Mouse (Mus musculus) cerebellum, adult 9-10 months (tissue): ENCODE data around the gene Man2a1.
"Not testable (repeated sequence)": the region's sequence is repeated elsewhere in the genome, so short reads cannot be mapped to it uniquely, and the experiment has no call there.

Source experiments
- DNase-seq: peaks from one replicate; pipeline ENCODE4 v3.0.0; 2022

The Man2a1 gene

DNA sequence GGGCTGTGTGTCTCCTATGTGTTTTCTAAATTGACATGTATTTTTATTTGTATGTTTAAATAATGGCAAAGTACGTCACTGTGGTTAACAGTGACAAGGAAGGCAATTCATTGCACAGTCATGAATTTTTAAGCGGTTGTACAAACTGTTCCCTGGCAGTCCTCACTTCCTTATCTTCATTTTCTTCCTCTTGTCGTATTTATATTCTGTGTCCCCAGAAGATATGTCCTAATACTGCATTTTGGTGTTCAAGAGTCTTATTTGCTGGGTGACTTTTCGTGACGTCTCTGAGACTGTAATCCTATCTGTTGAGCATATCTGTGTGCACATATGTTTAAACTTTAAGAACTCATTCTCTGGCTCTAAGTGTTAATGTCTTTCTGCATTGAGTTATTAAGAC, 120.6 kb downstream of the Man2a1 start:
- DNase-seq: no peak

GRCm38 (mm10) chr17:64723162-64723561, 122.6 kb downstream of the Man2a1 start:
- no peak for DNase-seq

DNA sequence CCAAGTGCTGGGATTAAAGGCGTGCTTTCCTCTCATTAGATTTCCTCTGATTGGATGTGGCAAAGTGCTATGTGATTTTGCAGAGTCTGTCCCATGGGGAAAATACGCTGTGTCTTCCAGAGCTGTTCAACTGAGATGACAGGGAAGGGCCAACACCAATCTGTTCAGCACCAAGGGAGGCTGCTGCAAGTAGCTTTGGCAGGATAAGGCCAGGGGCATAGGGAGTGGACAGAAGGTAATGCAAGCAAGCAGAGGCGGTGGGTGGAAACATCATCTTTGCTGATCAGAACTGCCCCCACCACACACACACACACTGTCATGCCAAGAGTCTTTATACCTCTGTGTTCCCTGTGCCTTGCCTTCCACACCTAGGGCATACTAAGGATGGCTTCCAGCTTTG, 124.7 kb downstream of the Man2a1 start:
- no peak for DNase-seq

- no peak for DNase-seq
These were observed 125.5 kb downstream of the Man2a1 start for GRCm38 (mm10) chr17:64726032-64726431.

- no peak for DNase-seq
These were observed 135.0 kb downstream of the Man2a1 start for GRCm38 (mm10) chr17:64735492-64735891.

GRCm38 (mm10) chr17:64737918-64738317, 137.4 kb downstream of the Man2a1 start:
- no peak for DNase-seq

DNA sequence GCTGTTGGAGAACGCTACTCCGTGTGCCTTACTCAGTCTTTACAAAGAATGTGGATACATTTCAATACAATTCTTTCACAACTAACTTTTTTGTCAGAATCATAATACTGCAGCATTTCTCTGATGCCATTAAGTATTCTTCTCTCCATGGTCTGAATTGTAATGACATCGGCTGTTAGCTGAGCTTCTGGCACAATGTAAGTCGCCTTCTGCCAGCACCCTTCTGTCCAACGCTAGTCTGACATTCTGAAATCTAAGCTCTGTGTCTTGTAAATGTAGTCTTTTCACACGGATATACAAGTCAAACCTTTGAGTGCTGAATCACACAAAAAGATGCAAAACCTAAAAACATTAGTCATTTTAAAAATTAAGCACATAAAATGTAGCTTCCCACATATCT, 138.6 kb downstream of the Man2a1 start:
- peak; percentile 73 for DNase-seq

DNA sequence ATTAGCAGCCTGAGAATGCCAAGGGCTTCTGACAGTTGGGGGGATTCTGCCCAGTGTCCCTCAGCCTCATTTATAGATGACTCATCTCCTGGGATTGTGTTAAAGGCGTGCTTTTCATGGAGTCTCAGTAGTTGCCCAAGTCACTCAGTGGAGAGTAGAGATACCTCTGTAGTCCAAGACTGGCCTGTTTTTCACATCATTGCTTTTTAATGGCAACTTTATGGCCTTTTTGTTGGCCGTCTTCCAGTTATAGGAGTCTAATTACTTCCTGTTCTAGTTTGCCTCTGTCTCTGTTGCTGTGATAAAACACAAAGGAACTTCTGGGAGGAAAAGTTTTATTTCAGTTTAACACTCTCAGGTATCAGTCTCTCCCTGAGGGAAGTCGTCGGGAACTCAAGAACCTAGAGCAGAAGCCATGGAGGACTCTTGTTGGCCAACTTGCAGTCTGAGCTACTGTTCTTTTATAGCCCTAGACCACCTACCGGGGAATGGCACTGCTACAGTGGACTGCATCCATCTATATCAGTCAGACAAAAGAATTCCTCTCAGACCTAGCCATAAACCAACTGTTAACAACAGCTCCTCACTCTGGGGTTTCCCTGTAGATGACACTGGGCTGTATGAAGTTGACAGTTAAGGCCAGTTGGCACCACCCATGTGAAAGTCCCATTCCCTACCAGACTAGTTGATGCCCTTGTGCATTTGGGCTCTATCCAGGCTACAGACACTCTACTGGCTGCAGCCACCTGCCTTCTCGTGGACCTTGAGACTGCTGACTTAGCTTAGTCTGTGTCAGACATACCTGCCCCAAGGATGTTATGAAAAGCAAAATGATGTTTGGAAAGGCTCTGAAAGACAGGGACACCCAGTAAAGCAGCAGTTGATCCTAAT, 142.4 kb downstream of the Man2a1 start:
- no peak for DNase-seq

DNA sequence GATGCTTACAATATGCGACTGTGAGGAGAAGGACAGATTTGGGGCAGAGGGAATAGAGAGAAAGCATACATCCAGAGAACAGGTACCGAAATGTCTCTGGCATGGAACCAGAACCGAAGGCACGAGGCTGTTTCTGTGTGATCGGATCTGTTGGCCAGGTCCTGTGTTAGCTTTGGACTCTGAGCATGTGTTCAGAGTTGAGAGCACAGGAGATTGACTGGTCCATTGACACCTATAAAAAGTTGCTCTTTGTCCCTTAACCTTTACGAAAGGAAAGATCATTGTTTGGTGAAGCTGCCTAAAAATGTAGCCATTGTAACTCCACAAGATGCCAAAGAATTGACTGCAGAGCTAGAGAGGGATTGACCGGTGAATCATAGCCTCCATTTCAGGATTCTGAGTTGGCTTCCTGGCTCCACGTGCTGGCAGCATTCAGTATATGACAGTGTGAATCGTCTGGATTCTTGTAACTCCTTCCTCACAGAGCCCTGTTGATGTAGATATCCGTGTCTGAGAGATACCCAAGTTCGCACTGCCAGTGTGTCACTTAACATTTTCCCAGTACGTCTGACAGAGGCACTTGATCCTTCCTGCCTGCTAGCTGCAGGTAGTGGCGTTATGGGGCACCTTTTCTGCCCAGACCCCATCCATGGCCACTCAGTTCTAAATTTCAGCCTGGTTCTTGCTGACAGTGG, 143.2 kb downstream of the Man2a1 start:
- DNase-seq: no peak

- no peak for DNase-seq
These were observed 146.2 kb downstream of the Man2a1 start for GRCm38 (mm10) chr17:64746637-64747225.

DNA sequence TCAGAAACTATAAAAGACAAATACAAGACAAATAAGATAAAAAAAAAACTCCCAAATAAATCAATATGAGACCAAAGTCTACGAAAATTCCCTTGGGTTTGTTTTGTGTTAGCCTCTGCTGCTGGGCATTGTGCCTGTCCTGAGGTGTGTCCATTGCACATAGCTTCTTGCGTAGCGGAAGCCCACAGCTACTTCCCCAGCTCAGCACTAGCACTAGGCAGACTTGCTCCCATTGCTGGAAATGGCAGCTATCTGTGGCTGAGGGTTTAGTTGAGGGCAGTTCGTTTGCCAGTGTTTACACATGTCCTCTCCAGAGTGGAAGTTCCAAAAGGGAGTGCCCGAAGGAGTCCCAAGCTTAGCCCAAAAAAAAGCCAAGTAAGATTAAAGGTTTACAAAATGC, 146.9 kb downstream of the Man2a1 start:
- DNase-seq: no peak

DNA sequence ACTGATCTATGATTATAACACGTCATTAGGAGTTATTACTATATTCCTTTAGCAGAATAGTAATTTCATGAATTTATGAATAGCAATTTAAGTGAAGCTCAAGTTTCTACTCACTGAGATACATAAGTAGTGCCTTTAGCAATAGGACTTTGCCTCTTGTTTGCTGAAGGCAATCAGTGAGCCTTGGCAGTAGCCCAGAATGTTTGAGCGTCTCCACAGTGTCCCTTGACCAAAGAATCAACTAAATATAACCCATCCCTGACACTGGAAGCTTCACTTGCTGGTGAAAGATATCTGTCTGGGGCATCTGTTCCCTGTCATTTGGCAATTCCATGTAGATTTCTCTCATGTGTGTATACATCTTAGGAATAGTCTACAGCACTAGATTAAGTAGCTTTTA, 147.6 kb downstream of the Man2a1 start:
- DNase-seq: no peak

DNA sequence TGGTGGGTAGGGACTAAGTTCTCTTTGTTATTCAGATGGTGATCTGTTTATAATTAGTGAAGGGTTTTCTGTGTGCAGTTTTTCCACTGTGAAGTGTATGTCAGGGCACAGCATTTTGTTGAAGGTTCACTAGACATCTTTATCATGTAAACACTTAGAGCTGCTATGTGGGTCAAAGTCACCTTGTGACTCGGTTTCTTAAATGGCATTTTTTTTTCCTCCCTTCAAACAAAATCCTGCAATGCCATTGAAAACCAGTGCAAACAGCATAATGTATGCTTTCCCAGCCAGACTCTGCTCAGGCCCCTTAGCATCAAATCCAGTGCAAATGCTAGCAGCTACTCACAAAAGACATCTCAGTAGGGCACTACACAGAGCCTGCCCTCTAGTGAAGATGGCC, 148.6 kb downstream of the Man2a1 start:
- no peak for DNase-seq

DNA sequence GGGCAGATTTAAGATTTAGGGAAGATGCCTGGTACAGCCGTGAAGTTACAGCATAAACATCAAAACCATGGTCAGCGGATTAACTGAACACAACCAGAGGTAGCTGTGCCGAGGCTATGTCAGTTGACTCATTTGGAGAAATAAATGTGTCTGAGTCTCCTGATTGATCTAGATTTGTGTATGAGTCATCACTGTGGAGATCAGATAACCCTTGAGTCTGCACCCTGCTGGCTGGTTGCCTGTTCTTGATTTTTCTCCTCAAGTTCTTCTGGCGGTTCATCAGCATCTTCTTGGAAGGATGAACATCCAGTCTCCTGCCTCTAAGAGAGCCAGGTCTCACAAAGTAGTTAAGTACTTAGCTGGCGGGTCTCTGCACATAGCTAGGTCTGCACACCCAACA, 150.7 kb downstream of the Man2a1 start:
- DNase-seq: no peak

DNA sequence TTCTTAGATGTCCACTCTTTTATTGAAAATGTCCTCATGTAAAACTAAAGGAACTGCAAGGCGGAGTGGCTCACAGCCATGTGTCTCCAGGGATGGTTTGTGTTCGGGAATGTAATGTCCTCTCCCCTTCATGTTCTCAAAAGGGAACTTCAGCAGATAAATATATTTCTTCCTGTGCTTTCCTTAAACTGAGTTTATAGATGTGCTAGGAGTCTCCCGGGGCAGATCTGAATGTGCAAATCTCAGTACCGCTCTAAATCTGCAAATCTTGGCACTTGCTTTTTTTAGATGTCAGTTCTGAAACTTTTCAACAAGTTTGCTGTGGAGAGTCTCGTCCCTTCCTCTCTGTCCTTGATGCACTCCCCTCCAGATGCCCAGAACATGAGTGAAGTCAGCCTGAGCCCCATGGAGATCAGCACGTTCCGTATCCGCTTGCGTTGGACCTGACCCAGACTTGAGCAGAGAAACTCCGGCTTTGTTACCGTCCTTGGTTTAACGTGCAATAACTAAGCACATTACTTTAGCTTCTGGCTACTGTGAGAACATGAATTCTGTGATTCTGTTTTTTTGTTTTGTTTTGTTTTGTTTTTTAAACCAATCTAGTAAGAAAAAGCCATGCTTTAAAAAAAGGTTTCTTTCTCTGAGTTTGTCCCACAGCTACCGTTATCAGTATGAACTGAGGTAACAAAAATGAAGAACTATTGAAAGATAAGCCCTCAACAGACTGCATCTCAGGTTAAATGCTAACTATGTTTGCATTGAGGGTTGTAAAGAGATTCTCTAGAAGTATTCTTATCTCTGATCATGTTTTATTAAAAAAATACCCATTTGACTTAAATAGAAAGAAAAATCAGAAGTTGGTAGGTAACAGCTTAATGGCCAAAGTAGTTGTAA, 151.8 kb downstream of the Man2a1 start:
- DNase-seq: no peak

- no peak for DNase-seq
These were observed 153.0 kb downstream of the Man2a1 start for GRCm38 (mm10) chr17:64753507-64753906.

DNA sequence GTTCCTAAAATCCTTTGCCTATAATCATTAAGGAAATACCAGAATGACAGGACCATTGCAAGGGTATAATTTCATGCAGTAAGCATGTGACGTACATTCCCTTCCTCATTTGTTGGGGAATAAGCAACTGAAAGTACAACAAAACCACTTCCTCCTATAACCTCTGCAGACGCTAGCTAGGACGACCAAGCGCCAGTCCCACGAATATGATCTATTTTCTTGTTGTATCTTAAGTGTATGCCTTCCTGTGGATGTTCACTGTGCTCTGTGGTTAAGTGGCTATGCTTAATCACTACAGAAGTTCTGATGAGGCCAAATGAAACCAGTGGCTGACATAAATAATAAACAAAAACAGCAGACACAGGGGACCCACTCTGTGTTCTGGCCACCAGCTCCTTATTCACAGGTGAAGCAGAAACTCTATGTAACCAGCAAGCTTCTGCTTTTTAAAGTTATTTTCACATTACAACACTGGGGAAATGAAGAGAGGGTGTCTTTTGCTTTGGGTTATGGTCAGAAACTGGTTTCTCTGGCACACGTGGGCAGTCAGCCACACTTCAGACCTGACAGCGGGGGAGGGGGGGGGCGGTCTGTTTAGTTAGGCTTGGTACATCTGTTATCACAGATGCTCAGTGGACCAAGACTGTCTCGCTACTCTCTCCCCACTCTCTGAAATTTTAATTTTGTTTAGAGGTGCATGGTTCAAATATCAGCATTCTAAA, 153.8 kb downstream of the Man2a1 start:
- DNase-seq: peak; percentile 37

- DNase-seq: no peak
These were observed 154.7 kb downstream of the Man2a1 start for GRCm38 (mm10) chr17:64755191-64755590.

- DNase-seq: not testable (repeated sequence)
These were observed 162.1 kb downstream of the Man2a1 start for GRCm38 (mm10) chr17:64762651-64763050.

- no peak for DNase-seq
These were observed 163.0 kb downstream of the Man2a1 start for GRCm38 (mm10) chr17:64763491-64763890.

DNA sequence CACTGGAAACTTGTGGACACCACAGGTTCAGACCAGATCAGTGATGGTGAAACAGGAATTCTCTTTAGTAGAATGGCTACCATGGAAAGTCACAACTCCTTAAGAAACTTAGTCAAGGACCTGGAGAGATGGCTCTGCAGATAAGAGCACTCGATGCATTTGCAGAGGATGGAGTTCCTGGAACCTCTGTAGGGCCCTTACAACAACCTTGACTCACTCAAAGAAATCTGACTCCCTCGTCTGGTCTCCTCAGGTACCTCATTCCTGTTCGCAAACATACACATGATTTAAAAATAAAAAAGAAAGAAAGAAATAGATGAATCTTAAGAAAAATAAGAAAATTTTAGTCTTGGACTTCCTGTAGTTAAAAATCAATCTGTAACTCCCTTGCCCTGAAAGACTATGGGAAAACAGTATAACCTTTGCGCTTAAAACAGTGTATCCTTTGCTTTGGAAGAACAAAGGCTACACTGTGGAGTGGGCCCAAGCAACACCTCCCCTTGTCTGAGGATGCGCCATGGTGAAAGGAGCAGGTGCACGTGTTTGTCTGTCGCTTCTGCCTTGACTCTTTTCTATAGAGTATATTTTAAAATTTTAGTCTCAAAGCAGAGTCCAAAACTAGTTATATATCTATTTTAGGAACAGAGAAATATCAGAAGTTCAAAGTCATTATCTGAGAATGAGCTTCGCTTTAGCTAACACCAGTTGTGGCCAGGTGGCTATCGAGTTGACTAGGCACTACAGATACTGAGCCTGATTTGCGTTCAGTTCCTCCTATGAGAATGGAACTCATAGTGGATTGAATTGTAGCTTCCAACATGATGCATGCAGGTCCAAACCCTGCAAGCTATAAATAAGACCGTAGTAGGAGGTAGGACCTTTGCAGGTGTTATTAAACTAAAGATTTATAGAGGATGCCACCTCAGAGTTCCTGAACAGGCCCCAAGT, 163.9 kb downstream of the Man2a1 start:
- no peak for DNase-seq
